Mouse (Mus musculus): ENCODE results near the gene Syngr1. TPM values are rescaled to one million over a fixed set of nuclear protein-coding genes. Genes with fewer than 3 reads are reported as not detected.

Gene Syngr1
- total and polyA plus RNA-seq, 3 experiments, result 105 to 115 TPM; not detected in 1

DNA sequence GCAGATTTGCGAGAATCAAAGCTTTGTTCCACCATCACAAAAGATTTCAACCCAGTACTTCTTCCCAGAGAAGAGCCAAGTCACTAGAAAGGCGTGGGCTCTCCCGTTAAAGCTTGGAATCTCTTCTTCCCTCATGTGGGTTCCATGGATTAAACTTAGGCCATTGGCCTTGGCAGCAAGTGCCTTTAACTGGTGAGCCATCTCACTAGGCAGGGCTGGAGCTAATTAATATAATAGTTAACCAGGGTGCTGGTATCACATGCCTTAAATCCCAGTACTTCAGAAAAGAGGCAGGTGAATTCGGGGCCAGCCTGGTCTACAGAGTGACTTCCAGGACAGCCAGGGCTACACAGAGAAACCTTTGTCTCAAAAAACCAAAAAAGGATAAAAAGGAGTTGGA is 33.5 kb downstream of the Syngr1 start:
- Histone ChIP-seq H3K27me3 (ENCODE audit: control insufficient read depth in 1 of 2, insufficient read depth in 2 of 2, low read length in 2 of 2) (no peaks in the 10 kb centered on the region), H3K36me3 (ENCODE audit: control insufficient read depth in 1 of 2, insufficient read depth in 2 of 2, low read length in 2 of 2) (peaks cover 0 to 2% of the 10 kb centered on the region in 2 experiments; a peak in 2 of 4 replicates), H3K9me3 (replicated peaks; ENCODE audit: insufficient read depth, low read length) (no peaks in the 10 kb centered on the region), H3K9ac (ENCODE audit: control insufficient read depth, low read depth, low read length, poor library complexity, severe bottlenecking) (no peak overlapping the region), H3K4me1 (ENCODE audit: control insufficient read depth in 1 of 2, insufficient read depth in 2 of 2, low read length in 2 of 2) (peaks cover under 1 to 4% of the 10 kb centered on the region in 2 experiments), H3K79me2 (ENCODE audit: control insufficient read depth, insufficient read depth, low read length, poor library complexity) (no peaks in the 10 kb centered on the region), H3K27ac (ENCODE audit: control insufficient read depth, low read depth, low read length) (no peak overlapping the region), H3K4me3 (ENCODE audit: control insufficient read depth in 1 of 2, insufficient read depth in 1 of 2, low read depth in 2 of 2, low read length in 2 of 2) (no peak overlapping the region)
- TF ChIP-seq POLR2A (IDR thresholded peaks at IDR 0.05; ENCODE audit: control insufficient read depth in 1 of 2, insufficient read depth in 1 of 2, low read depth in 1 of 2, low read length in 2 of 2, poor library complexity in 1 of 2) (no peak), MEF2A (IDR thresholded peaks at IDR 0.05; ENCODE audit: extremely low read depth, insufficient replicate concordance, low read depth, low read length, poor library complexity, severe bottlenecking) (no peak), UBTF (IDR thresholded peaks at IDR 0.05; ENCODE audit: borderline replicate concordance, insufficient read depth, low read depth, low read length) (no peak), MAZ (IDR thresholded peaks at IDR 0.05; ENCODE audit: low read depth, low read length) (no peak), ZNF384 (IDR thresholded peaks at IDR 0.05; ENCODE audit: low read depth, low read length) (no peak), MAX (IDR thresholded peaks at IDR 0.05; ENCODE audit: low read length) (no peak), CHD1 (IDR thresholded peaks at IDR 0.05; ENCODE audit: low read depth, low read length) (no peak), RAD21 (IDR thresholded peaks at IDR 0.05; ENCODE audit: low read depth, low read length) (no peak), NRF1 (IDR thresholded peaks at IDR 0.05; ENCODE audit: insufficient read depth, low read depth, low read length, poor library complexity, severe bottlenecking) (no peak), USF1 (IDR thresholded peaks at IDR 0.05; ENCODE audit: low read depth, low read length) (no peak), BHLHE40 (IDR thresholded peaks at IDR 0.05; ENCODE audit: borderline replicate concordance, low read depth, low read length) (no peak), RCOR1 (IDR thresholded peaks at IDR 0.05; ENCODE audit: low read depth, low read length) (no peak), CHD2 (IDR thresholded peaks at IDR 0.05; ENCODE audit: low read length) (no peak), ETS1 (IDR thresholded peaks at IDR 0.05; ENCODE audit: low read depth, low read length) (no peak), TCF12 (IDR thresholded peaks at IDR 0.05; ENCODE audit: low read depth, low read length) (no peak), ZC3H11A (IDR thresholded peaks at IDR 0.05; ENCODE audit: low read depth, low read length) (no peak), POLR2AphosphoS5 (IDR thresholded peaks at IDR 0.05; ENCODE audit: borderline replicate concordance, low read depth, low read length) (no peak), KAT2A (conservative IDR thresholded peaks at IDR 0.05; ENCODE audit: low read depth, low read length) (no peak), ZMIZ1 (IDR thresholded peaks at IDR 0.05; ENCODE audit: low read depth, low read length) (no peak), GABPA (IDR thresholded peaks at IDR 0.05; ENCODE audit: low read depth, low read length) (no peak)
- no peak for DNase-seq (ENCODE audit: low read depth, low spot score)

DNA sequence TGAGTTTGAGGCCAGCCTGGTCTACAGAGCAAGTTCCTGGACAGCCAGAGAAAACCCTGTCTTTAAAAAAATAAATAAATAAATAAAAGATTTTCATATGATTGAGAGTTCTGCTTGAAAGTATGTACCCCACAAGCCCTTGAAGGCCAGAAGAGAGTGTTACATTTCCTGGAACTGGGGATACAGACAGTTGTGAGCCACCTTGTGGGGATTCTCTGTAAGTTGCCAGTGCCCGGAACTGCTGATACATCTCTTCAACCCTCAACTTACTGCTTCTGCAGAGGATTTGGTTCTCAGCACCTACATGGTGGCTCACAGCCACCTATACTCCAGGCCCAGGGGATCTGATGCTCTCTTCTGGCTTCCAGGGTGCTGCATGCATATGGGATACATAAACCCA is 36.1 kb downstream of the Syngr1 start:
- Histone ChIP-seq H3K27ac (ENCODE audit: control insufficient read depth, low read depth, low read length) (no peak overlapping the region), H3K36me3 (ENCODE audit: control insufficient read depth in 1 of 2, insufficient read depth in 2 of 2, low read length in 2 of 2) (peaks cover 0 to 16% of the 10 kb centered on the region in 2 experiments; a peak in 2 of 4 replicates), H3K9me3 (replicated peaks; ENCODE audit: insufficient read depth, low read length) (no peaks in the 10 kb centered on the region), H3K9ac (ENCODE audit: control insufficient read depth, low read depth, low read length, poor library complexity, severe bottlenecking) (no peak overlapping the region), H3K27me3 (ENCODE audit: control insufficient read depth in 1 of 2, insufficient read depth in 2 of 2, low read length in 2 of 2) (no peaks in the 10 kb centered on the region), H3K4me3 (ENCODE audit: control insufficient read depth in 1 of 2, insufficient read depth in 1 of 2, low read depth in 2 of 2, low read length in 2 of 2) (no peak overlapping the region), H3K79me2 (ENCODE audit: control insufficient read depth, insufficient read depth, low read length, poor library complexity) (no peaks in the 10 kb centered on the region), H3K4me1 (ENCODE audit: control insufficient read depth in 1 of 2, insufficient read depth in 2 of 2, low read length in 2 of 2) (peaks cover 13 to 26% of the 10 kb centered on the region in 2 experiments)
- TF ChIP-seq SMC3 (IDR thresholded peaks at IDR 0.05; ENCODE audit: low read depth, low read length) (peak; percentile 56), CTCF (IDR thresholded peaks at IDR 0.05 in 2 of 3, conservative IDR thresholded peaks at IDR 0.05 in 1 of 3; ENCODE audit: control insufficient read depth in 1 of 3, insufficient read depth in 1 of 3, low read depth in 2 of 3, low read length in 3 of 3, poor library complexity in 1 of 3, severe bottlenecking in 1 of 3) (peak; percentile 17 to 56 (median 27); a peak in 4 of 6 replicates), RAD21 (IDR thresholded peaks at IDR 0.05; ENCODE audit: low read depth, low read length) (peak; percentile 18), NELFE (IDR thresholded peaks at IDR 0.05; ENCODE audit: low read depth, low read length) (no peak), ZC3H11A (IDR thresholded peaks at IDR 0.05; ENCODE audit: low read depth, low read length) (no peak), CHD2 (IDR thresholded peaks at IDR 0.05; ENCODE audit: low read length) (no peak)
- DNase-seq (ENCODE audit: low read depth, low spot score), result peak; percentile 76

All from MEL (cell line).